In the genomic region with DNA sequence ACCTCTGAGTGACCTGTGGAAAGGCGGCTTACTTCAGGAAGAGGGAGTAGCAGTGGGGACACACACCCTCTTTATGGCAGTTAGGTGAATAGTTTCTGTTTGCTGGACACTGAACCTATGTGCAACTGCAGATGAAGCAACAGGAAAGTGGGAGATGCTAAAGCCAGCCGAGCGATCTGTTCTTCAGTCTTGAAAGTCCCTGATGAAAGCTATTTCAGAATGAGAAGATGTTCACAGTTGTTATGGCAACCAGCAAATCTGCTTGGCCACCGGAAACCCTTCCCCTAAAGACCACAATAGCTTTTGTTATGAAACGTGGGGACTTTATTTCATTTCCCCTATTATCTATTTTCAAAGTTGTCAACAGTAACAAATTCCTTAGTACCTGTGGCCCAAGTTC, we compare ENCODE assay signal across 20 mouse cellular contexts. TPM values are rescaled to one million over a fixed set of nuclear protein-coding genes. Genes with fewer than 3 reads are reported as not detected.
A peak's percentile ranks its signal among the peaks of the same experiment; 100 is the strongest.
DNase-seq lines count a peak whose midpoint lies in the region; ATAC-seq and TF ChIP-seq lines count a peak whose summit lies in the region.
"Had no signal": no experiment of that assay in that cellular context is flagged by ENCODE, and none has a peak within 500 bp of the region (broad histone marks: within the 10 kb centered on the region; RNA-seq: fewer than 3 reads in every experiment).

No protein-coding gene starts in this region.

- DNase-seq in lung, postnatal 36 days: peak; percentile 38
- no peak for DNase-seq in lung, postnatal 4 days
- peak; percentile 41 for DNase-seq in R1 (ENCODE audit: low read depth, low spot score)
- DNase-seq in layer of hippocampus, postnatal 14 days (ENCODE audit: low spot score in 2 of 2): no peak
- DNase-seq in urinary bladder, adult 2 months (ENCODE audit: low spot score): no peak
- DNase-seq: cerebellum, adult 18-20 months; heart, adult 18-20 months; kidney, adult 18-20 months; kidney, postnatal 25 days; left cerebral cortex, postnatal 4 days; right cerebral cortex, postnatal 4 days; thymus, postnatal 25 days had no signal

- no peak overlapping the region for H3K4me2 ChIP-seq in intestine, postnatal 0 days (replicated peaks; ENCODE audit: low read depth)
- H3K4me2 ChIP-seq: hindbrain, embryonic 12.5 days; midbrain, embryonic 11.5 days had no signal

- H3K9me3 ChIP-seq in intestine, postnatal 0 days (ENCODE audit: control insufficient read depth): no peaks in the 10 kb centered on the region
- H3K9me3 ChIP-seq: hindbrain, embryonic 12.5 days had no signal

- TF ChIP-seq POLR2A in small intestine, adult 2 months (IDR thresholded peaks at IDR 0.05; ENCODE audit: low read depth, low read length): no peak

- H3K27me3 ChIP-seq in small intestine, adult 2 months (ENCODE audit: control insufficient read depth, insufficient read depth, low read length): no peaks in the 10 kb centered on the region
- no peaks in the 10 kb centered on the region for H3K27me3 ChIP-seq in intestine, postnatal 0 days (replicated peaks; ENCODE audit: control insufficient read depth, insufficient read depth, low read length)
- H3K27me3 ChIP-seq: hindbrain, embryonic 12.5 days had no signal

- no peak overlapping the region for H3K9ac ChIP-seq in intestine, postnatal 0 days (ENCODE audit: low read depth, low read length)
- H3K9ac ChIP-seq: hindbrain, embryonic 12.5 days; liver, embryonic 14.5 days had no signal

- H3K4me1 ChIP-seq in small intestine, adult 2 months (ENCODE audit: control insufficient read depth, insufficient read depth, insufficient read length, low read length): peaks cover 6% of the 10 kb centered on the region; the same call in 1 of the 2 replicates
- no peaks in the 10 kb centered on the region for H3K4me1 ChIP-seq in intestine, postnatal 0 days (replicated peaks; ENCODE audit: control insufficient read depth, insufficient read depth, low read length)

- WGBS in small intestine, adult 2 months: 65% methylated on average over 5 of the region's 5 CpGs
- WGBS in intestine, postnatal 0 days: 67% methylated on average over 5 of the region's 5 CpGs

- no peak overlapping the region for H3K4me3 ChIP-seq in small intestine, adult 2 months (ENCODE audit: low read depth, low read length)
- H3K4me3 ChIP-seq in intestine, postnatal 0 days (ENCODE audit: low read depth, low read length): no peak overlapping the region
- H3K4me3 ChIP-seq: hindbrain, embryonic 12.5 days had no signal

- no peaks in the 10 kb centered on the region for H3K36me3 ChIP-seq in small intestine, adult 2 months (ENCODE audit: control insufficient read depth, insufficient read depth, low read length)
- no peaks in the 10 kb centered on the region for H3K36me3 ChIP-seq in intestine, postnatal 0 days (ENCODE audit: control insufficient read depth, insufficient read depth)
- H3K36me3 ChIP-seq: hindbrain, embryonic 12.5 days had no signal

- ATAC-seq in inflammation-experienced regulatory T-cells, adult 6 months: peak; percentile 46
- ATAC-seq in intestine, postnatal 0 days: no peak
- ATAC-seq: lung, postnatal 0 days had no signal

- peak overlapping the region; percentile 16 for H3K27ac ChIP-seq in small intestine, adult 2 months (ENCODE audit: insufficient read depth, low read depth, low read length)
- H3K27ac ChIP-seq in intestine, postnatal 0 days (ENCODE audit: low read depth, low read length): no peak overlapping the region
- H3K27ac ChIP-seq: hindbrain, embryonic 12.5 days; liver, embryonic 14.5 days; stomach, postnatal 0 days had no signal

- no peak for TF ChIP-seq CTCF in small intestine, adult 2 months (IDR thresholded peaks at IDR 0.05; ENCODE audit: extremely low read depth, insufficient read length, insufficient replicate concordance, low read depth, low read length)
- no peak for TF ChIP-seq CTCF in intestine, postnatal 0 days (IDR thresholded peaks at IDR 0.05; ENCODE audit: low read depth)

RNA-seq across cellular contexts. Expression of gene Mdm1, which starts 41.0 kb away (rescaled TPM):
- 10 to 100 TPM in 1 of 3 experiments, 1 to 10 TPM in 2; 4.5 to 10.9 (median 4.7) TPM for polyA plus RNA-seq in inflammation-experienced regulatory T-cells, adult 6 months (2017; shearing (Covaris generic))
- polyA plus RNA-seq in small intestine, adult 2 months (2012; rRNA removed): 0.75 and 1.4 TPM in 2 replicates
- 10 to 100 TPM; 11.0 to 13.1 TPM for total RNA-seq in layer of hippocampus, postnatal 14 days (2021)
- polyA plus RNA-seq in intestine, postnatal 0 days (2015; fragmentation: Nextera tagmentation; extraction: Ambion mirVana): 3.9 and 4.4 TPM in 2 replicates
- 8.7 and 10.7 TPM in 2 replicates for polyA plus RNA-seq in urinary bladder, adult 2 months (2012; rRNA removed)

Comparison
In these comparisons a context has a peak if more than half of its experiments do, and no peak if none do; other contexts are left out.
1. DNase-seq: peak in lung, postnatal 36 days (single experiment) and R1 (single experiment); none in lung, postnatal 4 days (0 of 2), layer of hippocampus, postnatal 14 days (0 of 2) and urinary bladder, adult 2 months (single experiment).